Mouse (Mus musculus): ENCODE measurements around the gene Cntn2. TPM values are rescaled to one million over a fixed set of nuclear protein-coding genes. Genes with fewer than 3 reads are reported as not detected.
A peak's percentile ranks its signal among the peaks of the same experiment; 100 is the strongest.

The Cntn2 gene
- polyA plus RNA-seq, 1 experiment: 0.07 TPM

DNA sequence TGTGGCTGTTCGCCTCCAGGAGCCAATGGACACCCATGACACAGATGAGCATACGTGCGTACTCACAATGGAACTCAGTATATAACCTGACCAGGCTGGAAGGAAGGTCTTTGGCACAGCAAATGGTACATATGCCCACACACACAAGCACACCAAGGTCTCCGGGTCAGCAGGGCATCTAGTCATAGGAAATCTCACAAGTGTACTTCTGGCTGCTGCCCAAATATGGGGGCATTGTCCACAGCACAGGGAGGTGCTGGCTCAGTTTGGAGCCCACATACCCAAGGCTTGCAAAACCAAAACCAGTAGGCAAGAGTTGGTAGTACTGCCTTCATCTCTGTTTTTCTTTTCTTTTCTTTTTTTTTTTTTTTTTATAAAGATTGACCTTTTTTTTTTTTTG is 7.5 kb downstream of the Cntn2 start:
- TF ChIP-seq POLR2A (IDR thresholded peaks at IDR 0.05; ENCODE audit: borderline replicate concordance, extremely low read depth, low read depth, low read length) (no peak), CTCF (IDR thresholded peaks at IDR 0.05; ENCODE audit: insufficient read depth, low read length) (no peak)
- no peak overlapping the region for H3K4me3 ChIP-seq (replicated peaks; ENCODE audit: extremely low read depth, low read depth, low read length)
- no peak for DNase-seq
- H3K4me1 ChIP-seq (ENCODE audit: control insufficient read depth, insufficient read depth, low read length): no peaks in the 10 kb centered on the region
- WGBS: 88% methylated on average over 4 of the region's 4 CpGs

DNA sequence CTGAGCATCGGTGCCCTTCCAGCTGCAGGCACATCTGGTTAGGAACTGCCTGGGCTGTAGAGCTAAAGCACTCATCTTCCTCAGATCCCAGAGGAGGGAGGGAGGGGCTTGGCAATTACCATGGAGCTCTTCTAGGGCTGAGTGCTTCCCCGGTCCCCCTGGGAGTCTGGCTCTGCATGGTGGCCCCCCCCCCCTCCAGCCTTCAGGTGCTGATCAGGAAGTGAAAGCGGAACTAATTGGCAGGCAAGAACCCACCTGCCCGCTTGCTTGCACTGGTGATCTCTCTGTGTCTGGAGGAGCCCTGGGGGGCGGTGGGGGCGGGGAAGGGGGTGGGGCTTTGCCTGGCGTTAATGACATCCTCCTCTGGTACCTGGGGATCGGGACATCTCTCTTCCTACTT is 9.2 kb downstream of the Cntn2 start:
- Histone ChIP-seq H3K4me3 (replicated peaks; ENCODE audit: extremely low read depth, low read depth, low read length) (no peak overlapping the region), H3K4me1 (ENCODE audit: control insufficient read depth, insufficient read depth, low read length) (no peaks in the 10 kb centered on the region)
- WGBS: 8% methylated on average over 8 of the region's 8 CpGs
- no peak for DNase-seq
- TF ChIP-seq CTCF (IDR thresholded peaks at IDR 0.05; ENCODE audit: insufficient read depth, low read length): no peak
- no peak for TF ChIP-seq POLR2A (IDR thresholded peaks at IDR 0.05; ENCODE audit: borderline replicate concordance, extremely low read depth, low read depth, low read length)

DNA sequence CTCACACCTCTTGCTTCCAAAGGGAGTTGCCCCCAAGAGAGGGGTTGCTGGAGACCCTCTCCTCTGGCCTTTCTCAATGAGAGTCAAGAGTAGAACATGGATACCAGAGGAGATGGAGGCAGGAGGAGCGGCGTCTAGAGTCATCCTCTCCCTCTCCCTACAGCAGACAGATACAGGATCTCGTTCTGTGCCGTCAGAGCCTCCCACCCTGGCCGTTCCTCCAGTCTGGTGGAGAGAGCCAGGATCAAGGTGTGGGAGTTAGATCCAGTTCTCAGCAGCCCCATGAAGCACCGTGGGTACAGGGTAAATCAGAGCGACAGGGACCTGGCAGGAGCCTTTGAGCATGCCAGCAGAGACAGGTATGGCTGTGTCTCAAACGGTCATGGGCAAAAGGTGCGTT is 10.5 kb downstream of the Cntn2 start:
- DNase-seq: no peak
- TF ChIP-seq POLR2A (IDR thresholded peaks at IDR 0.05; ENCODE audit: borderline replicate concordance, extremely low read depth, low read depth, low read length): no peak
- TF ChIP-seq CTCF (IDR thresholded peaks at IDR 0.05; ENCODE audit: insufficient read depth, low read length): no peak
- Histone ChIP-seq H3K4me3 (replicated peaks; ENCODE audit: extremely low read depth, low read depth, low read length) (no peak overlapping the region), H3K4me1 (ENCODE audit: control insufficient read depth, insufficient read depth, low read length) (no peaks in the 10 kb centered on the region)
- WGBS: 65% methylated on average over 9 of the region's 9 CpGs

DNA sequence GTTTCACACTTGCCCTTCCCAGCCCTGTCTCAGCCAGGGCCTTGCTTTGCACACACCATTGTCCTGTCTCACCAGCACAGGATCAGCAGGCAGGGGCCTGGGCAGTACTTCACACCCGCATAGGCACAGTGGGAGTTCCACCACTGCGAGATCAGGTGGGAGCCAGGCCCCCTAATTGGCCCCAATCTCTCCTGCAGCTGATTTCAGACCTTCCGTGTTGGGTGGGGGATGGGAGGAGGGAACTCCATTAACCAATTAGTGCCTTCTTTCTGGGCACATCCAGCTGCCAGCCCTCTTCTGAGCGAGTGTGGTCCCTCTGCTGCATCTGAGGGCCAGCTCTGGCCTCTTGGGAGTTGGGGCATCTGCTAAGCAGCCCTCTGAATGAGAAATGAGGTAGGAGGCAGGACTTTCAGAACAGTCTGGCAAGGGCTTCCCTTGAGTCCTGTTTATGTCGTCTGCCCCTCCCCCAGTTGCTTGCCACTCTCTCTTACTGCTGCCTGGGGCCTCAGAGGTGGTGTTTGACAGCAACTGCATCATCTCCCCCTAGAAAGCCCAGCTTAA is 12.3 kb downstream of the Cntn2 start:
- 23% methylated on average over 5 of the region's 5 CpGs for WGBS
- no peak for DNase-seq
- H3K4me3 ChIP-seq (replicated peaks; ENCODE audit: extremely low read depth, low read depth, low read length): no peak overlapping the region
- no peaks in the 10 kb centered on the region for H3K4me1 ChIP-seq (ENCODE audit: control insufficient read depth, insufficient read depth, low read length)
- TF ChIP-seq POLR2A (IDR thresholded peaks at IDR 0.05; ENCODE audit: borderline replicate concordance, extremely low read depth, low read depth, low read length) (no peak), CTCF (IDR thresholded peaks at IDR 0.05; ENCODE audit: insufficient read depth, low read length) (no peak)

DNA sequence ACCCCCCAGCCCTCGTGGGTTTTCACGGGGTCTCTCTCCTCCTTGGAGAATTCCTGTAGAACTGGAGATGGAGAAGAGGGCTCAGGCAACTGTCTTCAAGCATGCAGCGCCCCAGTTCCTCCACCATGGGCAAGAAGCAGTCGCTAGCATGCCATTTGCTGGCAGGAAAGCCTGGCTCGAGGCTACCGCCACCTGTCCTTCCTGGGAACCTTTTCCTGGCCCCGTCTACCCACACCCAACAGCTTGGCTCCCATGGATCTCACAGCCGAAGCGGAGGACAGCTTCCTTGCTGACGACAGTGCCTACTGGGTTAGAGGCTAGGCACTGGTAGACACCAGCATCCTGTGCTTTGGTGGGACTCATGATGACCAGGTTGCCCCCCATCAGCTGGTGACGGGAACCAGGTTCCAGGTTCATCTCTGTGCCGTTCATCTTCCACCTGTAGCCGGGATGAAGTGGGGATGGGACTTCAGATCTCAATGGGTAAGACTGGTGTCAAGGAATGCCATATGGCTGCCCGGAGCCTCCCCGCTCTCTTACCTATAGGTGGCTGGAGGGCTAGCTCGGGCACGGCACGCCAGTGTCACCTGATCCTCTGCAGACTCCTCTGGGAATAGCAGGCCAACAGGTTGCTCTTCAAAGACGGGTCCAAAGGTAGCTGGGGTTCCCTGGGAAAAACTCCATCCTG is 14.3 kb downstream of the Cntn2 start:
- 82% methylated on average over 19 of the region's 19 CpGs for WGBS
- TF ChIP-seq CTCF (IDR thresholded peaks at IDR 0.05; ENCODE audit: insufficient read depth, low read length) (no peak), POLR2A (IDR thresholded peaks at IDR 0.05; ENCODE audit: borderline replicate concordance, extremely low read depth, low read depth, low read length) (no peak)
- DNase-seq: no peak
- Histone ChIP-seq H3K4me3 (replicated peaks; ENCODE audit: extremely low read depth, low read depth, low read length) (no peak overlapping the region), H3K4me1 (ENCODE audit: control insufficient read depth, insufficient read depth, low read length) (no peaks in the 10 kb centered on the region)

DNA sequence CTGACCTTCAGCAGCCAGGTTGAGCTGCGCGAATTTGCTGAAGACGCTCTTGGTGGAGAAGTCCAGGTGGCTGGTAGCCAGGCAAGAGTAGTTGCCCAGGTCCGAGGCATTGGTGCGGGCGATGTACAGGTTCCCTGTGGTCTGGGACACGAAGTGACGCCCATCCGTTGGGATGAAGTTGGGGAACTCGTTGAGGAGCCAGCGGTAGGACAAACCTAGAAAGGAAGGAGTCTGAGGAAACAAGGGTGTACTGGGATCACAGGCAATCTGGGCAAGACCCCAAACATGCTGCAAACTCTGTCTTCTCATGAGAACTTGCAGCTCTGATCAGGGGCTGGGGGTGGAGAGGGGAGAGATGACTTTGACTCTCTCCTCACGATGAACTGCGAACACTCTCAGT is 15.0 kb downstream of the Cntn2 start:
- no peak overlapping the region for H3K4me3 ChIP-seq (replicated peaks; ENCODE audit: extremely low read depth, low read depth, low read length)
- no peaks in the 10 kb centered on the region for H3K4me1 ChIP-seq (ENCODE audit: control insufficient read depth, insufficient read depth, low read length)
- DNase-seq: no peak
- 89% methylated on average over 13 of the region's 13 CpGs for WGBS
- TF ChIP-seq CTCF (IDR thresholded peaks at IDR 0.05; ENCODE audit: insufficient read depth, low read length): no peak
- no peak for TF ChIP-seq POLR2A (IDR thresholded peaks at IDR 0.05; ENCODE audit: borderline replicate concordance, extremely low read depth, low read depth, low read length)

DNA sequence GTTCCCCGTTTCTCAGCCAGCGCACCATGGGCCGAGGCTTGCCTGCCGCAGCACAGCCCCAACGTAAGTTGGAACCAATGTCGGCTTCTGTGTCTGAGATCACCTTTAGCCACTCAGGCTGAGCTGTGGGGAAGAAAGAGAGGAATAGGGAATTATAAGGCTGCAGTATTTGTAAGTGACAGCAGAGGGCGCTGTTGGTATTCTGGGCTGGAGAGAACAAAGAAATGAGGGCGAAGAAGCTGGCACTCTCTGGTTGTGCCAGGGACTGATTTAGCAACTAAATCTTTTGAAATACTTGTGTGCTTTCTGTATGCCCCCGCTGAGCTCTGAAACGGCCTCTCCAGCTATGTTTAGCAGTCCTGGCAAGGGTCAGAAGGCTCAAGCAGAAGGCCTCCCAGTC is 17.2 kb downstream of the Cntn2 start:
- Histone ChIP-seq H3K4me3 (replicated peaks; ENCODE audit: extremely low read depth, low read depth, low read length) (no peak overlapping the region), H3K4me1 (ENCODE audit: control insufficient read depth, insufficient read depth, low read length) (no peaks in the 10 kb centered on the region)
- TF ChIP-seq POLR2A (IDR thresholded peaks at IDR 0.05; ENCODE audit: borderline replicate concordance, extremely low read depth, low read depth, low read length) (no peak), CTCF (IDR thresholded peaks at IDR 0.05; ENCODE audit: insufficient read depth, low read length) (peak; percentile 50)
- peak; percentile 42 for DNase-seq
- 3% methylated on average over 10 of the region's 10 CpGs for WGBS

DNA sequence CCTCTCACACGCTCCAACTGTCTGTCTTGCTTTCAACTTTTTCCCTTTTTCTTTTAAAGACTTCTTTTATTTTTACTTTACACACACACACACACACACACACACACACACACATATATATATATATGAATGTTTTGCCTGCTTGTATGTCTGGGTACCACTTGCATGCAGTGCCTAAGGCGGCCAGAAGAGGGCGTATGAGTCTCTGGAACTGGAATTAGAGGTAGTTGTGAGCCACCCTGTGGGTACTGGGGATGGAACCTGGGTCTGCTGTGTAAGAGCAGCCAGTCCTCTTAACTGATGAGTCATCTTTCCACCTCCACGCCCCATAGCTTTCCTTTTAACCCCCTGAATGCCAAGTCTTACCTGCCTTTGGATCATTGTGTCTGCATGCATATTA is 19.1 kb downstream of the Cntn2 start:
- Histone ChIP-seq H3K4me3 (replicated peaks; ENCODE audit: extremely low read depth, low read depth, low read length) (no peak overlapping the region), H3K4me1 (ENCODE audit: control insufficient read depth, insufficient read depth, low read length) (no peaks in the 10 kb centered on the region)
- peak; percentile 23 for DNase-seq
- 18% methylated on average over 4 of the region's 4 CpGs for WGBS
- no peak for TF ChIP-seq POLR2A (IDR thresholded peaks at IDR 0.05; ENCODE audit: borderline replicate concordance, extremely low read depth, low read depth, low read length)
- peak; percentile 60 for TF ChIP-seq CTCF (IDR thresholded peaks at IDR 0.05; ENCODE audit: insufficient read depth, low read length)

DNA sequence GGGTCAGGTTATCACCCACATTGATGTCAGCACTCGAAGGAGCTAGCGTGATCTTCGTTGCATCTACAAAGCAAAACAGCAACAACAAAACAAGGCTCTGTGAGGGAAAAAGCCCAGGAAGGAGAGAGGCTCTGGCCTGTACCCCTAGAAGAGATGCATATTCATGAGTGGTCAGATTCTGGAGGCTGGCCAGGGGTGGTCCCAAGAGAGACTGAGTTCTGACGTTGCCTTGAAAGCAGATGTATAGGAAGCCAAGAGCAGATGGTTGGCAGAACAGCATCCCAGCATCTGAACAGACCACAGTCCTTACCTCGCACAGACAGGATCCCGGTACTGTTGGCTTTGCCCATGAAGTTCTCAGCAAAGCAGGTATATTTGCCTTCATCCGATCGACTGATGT is 20.0 kb downstream of the Cntn2 start:
- no peak overlapping the region for H3K4me3 ChIP-seq (replicated peaks; ENCODE audit: extremely low read depth, low read depth, low read length)
- DNase-seq: no peak
- no peaks in the 10 kb centered on the region for H3K4me1 ChIP-seq (ENCODE audit: control insufficient read depth, insufficient read depth, low read length)
- WGBS: 79% methylated on average over 8 of the region's 8 CpGs
- TF ChIP-seq CTCF (IDR thresholded peaks at IDR 0.05; ENCODE audit: insufficient read depth, low read length): no peak
- TF ChIP-seq POLR2A (IDR thresholded peaks at IDR 0.05; ENCODE audit: borderline replicate concordance, extremely low read depth, low read depth, low read length): no peak

DNA sequence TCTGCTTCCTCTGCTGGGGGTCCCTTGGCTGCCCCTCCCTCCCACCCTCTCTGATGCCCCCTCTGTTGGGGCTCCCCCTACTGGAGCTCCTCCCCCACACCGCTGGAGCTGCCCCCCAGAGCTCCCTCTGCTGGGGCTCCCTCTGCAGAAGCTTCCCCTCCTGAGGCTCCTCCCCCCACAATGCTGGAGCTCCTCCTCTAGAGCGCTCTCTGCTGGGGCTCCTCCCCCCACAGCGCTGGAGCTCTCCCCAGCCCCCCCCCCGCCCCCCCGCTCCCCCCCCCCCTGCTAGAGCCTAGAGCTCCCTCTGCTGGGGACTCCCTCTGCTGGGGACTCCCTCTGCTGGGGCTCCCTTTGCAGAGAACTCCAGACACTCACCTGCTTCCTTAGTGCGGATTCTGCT is 22.3 kb downstream of the Cntn2 start:
- 17% methylated on average over 2 of the region's 6 CpGs for WGBS
- Histone ChIP-seq H3K4me1 (ENCODE audit: control insufficient read depth, insufficient read depth, low read length) (no peaks in the 10 kb centered on the region), H3K4me3 (replicated peaks; ENCODE audit: extremely low read depth, low read depth, low read length) (no peak overlapping the region)
- peak; percentile 51 for DNase-seq
- TF ChIP-seq CTCF (IDR thresholded peaks at IDR 0.05; ENCODE audit: insufficient read depth, low read length): no peak
- TF ChIP-seq POLR2A (IDR thresholded peaks at IDR 0.05; ENCODE audit: borderline replicate concordance, extremely low read depth, low read depth, low read length): no peak

Data from lung, adult 2 months (tissue).